Mouse (Mus musculus): ENCODE data around the gene Cldn3. TPM values are rescaled to one million over a fixed set of nuclear protein-coding genes. Genes with fewer than 3 reads are reported as not detected.

Cldn3 gene
- polyA plus RNA-seq, 1 experiment from 2014 or later = 5.9 TPM

DNA sequence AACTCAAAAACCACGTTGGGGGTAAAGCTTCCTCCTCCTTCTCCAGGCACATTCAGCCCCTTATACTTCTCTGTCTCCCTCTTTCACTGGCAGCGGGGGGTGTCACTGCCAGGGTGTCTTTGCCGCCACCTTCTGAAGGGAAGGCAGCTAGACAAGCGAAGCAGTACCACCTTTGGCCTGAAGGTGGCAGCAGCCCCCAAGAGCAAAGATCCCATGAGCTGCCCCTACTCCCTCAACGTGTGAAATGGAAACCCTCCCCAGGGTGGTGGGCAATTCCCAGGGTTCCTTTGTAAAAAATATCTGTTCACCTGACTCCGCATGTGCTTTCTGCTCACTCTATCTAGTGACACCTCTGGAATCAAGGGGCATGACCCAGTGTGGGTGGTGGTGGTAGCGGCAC is 29.5 kb downstream of the Cldn3 start:
- H3K4me2 ChIP-seq (ENCODE audit: low read length) = no peak overlapping the region
- WGBS = 15% methylated on average over 7 of the region's 7 CpGs
- H3K27me3 ChIP-seq (replicated peaks; ENCODE audit: control insufficient read depth, insufficient read depth, low read length) = no peaks in the 10 kb centered on the region
- ATAC-seq (peak; percentile 60), DNase-seq (ENCODE audit: low spot score) (peak; percentile 84)
- no peak overlapping the region for H3K27ac ChIP-seq (ENCODE audit: low read depth, low read length)
- no peak overlapping the region for H3K4me3 ChIP-seq (ENCODE audit: low read depth, low read length)
- no peaks in the 10 kb centered on the region; the same call in 1 of the 2 replicates for H3K4me1 ChIP-seq (ENCODE audit: control insufficient read depth, insufficient read depth, low read length)
- no peaks in the 10 kb centered on the region for H3K9me3 ChIP-seq (replicated peaks; ENCODE audit: control insufficient read depth, low read length)
- no peak overlapping the region for H3K9ac ChIP-seq (ENCODE audit: low read length)
- H3K36me3 ChIP-seq (ENCODE audit: control insufficient read depth, insufficient read depth, low read length) = no peaks in the 10 kb centered on the region

DNA sequence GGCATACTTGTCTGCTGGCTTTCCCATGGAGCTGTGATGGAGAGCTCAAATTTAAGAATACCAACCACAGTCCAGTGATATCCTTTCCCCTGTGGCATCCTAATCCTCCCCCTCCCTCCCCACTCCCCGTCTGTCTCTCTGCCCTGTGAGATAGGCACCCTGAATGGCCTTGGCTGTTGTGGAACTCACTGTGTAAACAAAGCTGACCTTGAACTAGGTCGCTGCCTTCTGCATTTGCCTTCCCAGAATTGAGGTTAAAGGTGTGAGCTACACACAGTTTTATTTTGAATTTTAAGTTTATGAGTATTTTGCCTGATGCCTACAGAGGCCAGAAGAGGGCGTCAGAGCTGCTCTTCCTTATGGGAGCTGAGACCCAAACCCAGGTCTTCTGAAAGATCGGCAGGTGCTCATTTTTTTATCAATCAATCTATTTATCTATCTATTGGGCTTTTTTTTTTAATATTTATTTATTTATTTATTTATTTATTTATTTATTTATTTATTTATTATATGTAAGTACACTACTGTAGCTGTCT is 30.3 kb downstream of the Cldn3 start:
- WGBS = 61% methylated on average over 4 of the region's 4 CpGs
- no peaks in the 10 kb centered on the region for H3K36me3 ChIP-seq (ENCODE audit: control insufficient read depth, insufficient read depth, low read length)
- no peaks in the 10 kb centered on the region for H3K27me3 ChIP-seq (replicated peaks; ENCODE audit: control insufficient read depth, insufficient read depth, low read length)
- H3K27ac ChIP-seq (ENCODE audit: low read depth, low read length) = no peak overlapping the region
- no peaks in the 10 kb centered on the region for H3K4me1 ChIP-seq (ENCODE audit: control insufficient read depth, insufficient read depth, low read length)
- no peak overlapping the region for H3K9ac ChIP-seq (ENCODE audit: low read length)
- H3K4me3 ChIP-seq (ENCODE audit: low read depth, low read length) = no peak overlapping the region
- no peak for ATAC-seq
- H3K4me2 ChIP-seq (ENCODE audit: low read length) = no peak overlapping the region
- H3K9me3 ChIP-seq (replicated peaks; ENCODE audit: control insufficient read depth, low read length) = no peaks in the 10 kb centered on the region
- no peak for DNase-seq (ENCODE audit: low spot score)

DNA sequence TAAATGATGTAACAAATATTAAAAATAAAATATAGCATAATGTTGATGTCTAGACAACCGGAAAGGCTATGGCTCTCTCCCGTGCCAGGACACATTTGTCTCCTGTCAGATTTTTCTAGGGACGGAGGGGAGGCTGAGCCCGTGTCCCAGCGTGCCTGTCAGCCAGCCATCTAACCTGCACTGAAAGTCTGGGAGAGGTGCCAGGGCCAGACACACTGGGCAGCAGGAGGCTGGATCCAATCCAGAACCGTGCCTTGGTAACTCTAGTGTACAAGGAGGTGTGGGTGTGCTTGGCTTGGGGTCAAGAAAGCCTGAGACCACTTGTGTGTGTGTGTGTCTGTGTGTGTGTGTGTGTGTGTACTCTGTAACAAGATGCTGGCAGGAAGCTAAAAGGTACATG is 35.8 kb downstream of the Cldn3 start:
- WGBS = 26% methylated on average over 6 of the region's 6 CpGs
- peak; percentile 54 for ATAC-seq
- no peak overlapping the region; the same call in 1 of the 2 replicates for H3K27ac ChIP-seq (ENCODE audit: low read depth, low read length)

DNA sequence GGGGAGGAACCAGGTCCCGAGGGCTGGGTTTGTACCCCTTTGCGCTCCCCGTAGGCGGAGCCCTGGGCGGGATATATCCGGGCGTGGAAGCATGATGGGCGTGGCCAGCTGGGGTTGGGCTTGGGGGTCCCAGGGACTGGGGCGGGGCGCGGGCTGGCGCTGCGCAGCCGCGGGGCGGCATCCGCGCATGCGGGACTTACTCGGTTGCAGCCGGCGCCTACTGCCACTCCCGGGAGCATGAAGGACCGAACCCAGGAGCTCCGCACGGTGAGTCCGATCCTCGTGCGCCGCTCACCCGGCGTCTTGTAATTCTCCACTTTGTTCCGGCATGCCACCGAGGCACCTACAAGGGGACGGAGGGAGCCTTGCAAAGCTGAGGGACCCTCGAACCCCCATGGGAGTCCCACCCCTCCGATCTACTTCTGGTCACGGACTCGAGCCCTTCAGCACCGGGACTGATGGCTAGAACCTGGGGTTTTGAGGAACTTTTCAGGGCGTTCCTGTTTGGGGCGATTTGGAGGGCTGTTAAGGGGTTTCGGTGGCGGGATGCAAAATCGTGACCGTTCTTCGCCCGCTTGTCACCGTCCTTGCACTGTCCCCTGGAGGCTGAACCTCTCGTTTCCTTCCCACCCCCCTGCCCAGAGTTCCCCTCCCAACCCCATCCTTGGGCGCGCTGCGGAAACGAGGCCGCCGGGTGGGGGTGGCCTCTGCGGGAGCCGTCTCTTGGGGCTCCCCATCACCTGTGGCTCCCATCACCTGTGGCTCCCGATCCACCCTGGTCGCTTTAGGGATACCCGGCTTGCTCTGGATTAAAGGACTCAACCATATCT is 37.5 kb downstream of the Cldn3 start, which contains the start of gene Stx1a:
TSS of gene Stx1a (plus strand) at position 139 of the 830 bp plus-strand sequence.
- peak within 1 kb of the TSS; percentile 64 for H3K4me3 ChIP-seq (ENCODE audit: low read depth, low read length)
- WGBS = under 1% methylated on average over 59 of the region's 61 CpGs
- peak; percentile 96 for ATAC-seq
- H3K4me1 ChIP-seq (ENCODE audit: control insufficient read depth, insufficient read depth, low read length) = peaks cover 5% of the 10 kb centered on the region
- peak within 1 kb of the TSS; percentile 93 for H3K4me2 ChIP-seq (ENCODE audit: low read length)
- H3K27me3 ChIP-seq (replicated peaks; ENCODE audit: control insufficient read depth, insufficient read depth, low read length) = no peaks in the 10 kb centered on the region
- no peak within 1 kb of the TSS; the same call in 1 of the 2 replicates for H3K27ac ChIP-seq (ENCODE audit: low read depth, low read length)
- peak within 1 kb of the TSS; percentile 79 for H3K9ac ChIP-seq (ENCODE audit: low read length)
- H3K36me3 ChIP-seq (ENCODE audit: control insufficient read depth, insufficient read depth, low read length) = no peaks in the 10 kb centered on the region
- H3K9me3 ChIP-seq (replicated peaks; ENCODE audit: control insufficient read depth, low read length) = no peaks in the 10 kb centered on the region
- peak; percentile 96 for DNase-seq (ENCODE audit: low spot score)

More for the DNA sequence above, 35.8 kb downstream of the Cldn3 start:
- H3K9ac ChIP-seq (ENCODE audit: low read length) = no peak overlapping the region
- peaks cover 5% of the 10 kb centered on the region for H3K4me1 ChIP-seq (ENCODE audit: control insufficient read depth, insufficient read depth, low read length)
- H3K9me3 ChIP-seq (replicated peaks; ENCODE audit: control insufficient read depth, low read length) = no peaks in the 10 kb centered on the region
- H3K4me3 ChIP-seq (ENCODE audit: low read depth, low read length) = no peak overlapping the region
- no peak overlapping the region for H3K4me2 ChIP-seq (ENCODE audit: low read length)
- DNase-seq (ENCODE audit: low spot score) = peak; percentile 90
- H3K36me3 ChIP-seq (ENCODE audit: control insufficient read depth, insufficient read depth, low read length) = no peaks in the 10 kb centered on the region
- no peaks in the 10 kb centered on the region for H3K27me3 ChIP-seq (replicated peaks; ENCODE audit: control insufficient read depth, insufficient read depth, low read length)

DNA sequence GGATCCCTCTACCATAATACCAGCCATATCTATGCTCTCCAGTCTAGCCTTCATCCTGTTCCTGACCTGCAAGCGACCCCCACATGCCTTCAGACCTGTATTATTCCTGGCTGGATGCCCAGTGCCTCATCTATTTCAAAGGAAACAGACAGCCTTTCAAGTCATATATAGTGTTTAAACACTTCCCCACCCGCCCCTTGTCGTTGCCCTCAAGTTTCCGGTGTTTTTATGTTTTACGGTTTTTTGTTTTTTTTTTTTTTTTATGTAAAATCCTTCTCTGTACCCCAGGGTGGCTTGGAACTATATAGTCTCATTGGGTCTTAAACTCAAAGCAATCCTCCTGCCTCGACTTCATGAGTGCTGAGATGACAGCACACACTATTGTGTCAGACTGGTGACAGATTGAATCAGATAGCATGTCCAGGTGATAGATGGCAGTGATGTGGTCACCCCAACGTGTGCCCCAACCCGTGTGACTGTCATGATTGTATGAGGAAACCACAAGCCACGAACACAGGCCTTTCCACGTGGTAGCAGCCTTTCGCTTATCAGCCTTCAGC is 38.7 kb downstream of the Cldn3 start:
- peak overlapping the region; percentile 93; the same call in 1 of the 2 replicates for H3K4me2 ChIP-seq (ENCODE audit: low read length)
- H3K27ac ChIP-seq (ENCODE audit: low read depth, low read length) = no peak overlapping the region
- H3K4me3 ChIP-seq (ENCODE audit: low read depth, low read length) = 0 out of 2 replicates have a peak overlapping the region, but pooled peaks have one; percentile 64
- H3K36me3 ChIP-seq (ENCODE audit: control insufficient read depth, insufficient read depth, low read length) = no peaks in the 10 kb centered on the region
- no peaks in the 10 kb centered on the region for H3K9me3 ChIP-seq (replicated peaks; ENCODE audit: control insufficient read depth, low read length)
- no peaks in the 10 kb centered on the region for H3K27me3 ChIP-seq (replicated peaks; ENCODE audit: control insufficient read depth, insufficient read depth, low read length)
- peak overlapping the region; percentile 79 for H3K9ac ChIP-seq (ENCODE audit: low read length)
- peaks cover 5% of the 10 kb centered on the region for H3K4me1 ChIP-seq (ENCODE audit: control insufficient read depth, insufficient read depth, low read length)
- WGBS = 77% methylated on average over 11 of the region's 11 CpGs
- ATAC-seq (no peak), DNase-seq (ENCODE audit: low spot score) (no peak)

DNA sequence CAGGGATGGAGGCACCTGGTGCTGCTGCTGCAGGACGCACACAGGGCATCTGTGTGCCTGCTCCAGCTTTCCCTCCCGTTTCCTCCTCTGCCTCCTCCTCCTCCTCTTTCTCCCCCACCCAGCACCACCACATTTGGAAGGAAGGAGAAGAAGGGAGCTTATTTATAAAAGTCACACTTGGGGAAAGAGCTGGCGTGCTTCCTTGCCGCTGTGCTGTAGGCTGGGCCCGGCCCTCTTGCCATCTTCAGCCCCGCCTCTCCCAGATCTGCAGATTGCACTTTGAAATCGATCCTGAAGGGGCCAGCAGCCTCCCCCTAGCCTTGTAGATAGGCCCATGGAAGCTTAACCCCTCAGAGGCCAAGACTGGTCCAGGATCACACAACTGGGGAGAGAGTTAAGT is 39.9 kb downstream of the Cldn3 start:
- no peaks in the 10 kb centered on the region for H3K27me3 ChIP-seq (replicated peaks; ENCODE audit: control insufficient read depth, insufficient read depth, low read length)
- no peak for ATAC-seq
- no peak for DNase-seq (ENCODE audit: low spot score)
- H3K27ac ChIP-seq (ENCODE audit: low read depth, low read length) = no peak overlapping the region
- no peaks in the 10 kb centered on the region for H3K36me3 ChIP-seq (ENCODE audit: control insufficient read depth, insufficient read depth, low read length)
- no peak overlapping the region for H3K9ac ChIP-seq (ENCODE audit: low read length)
- 38% methylated on average over 7 of the region's 7 CpGs for WGBS
- no peak overlapping the region for H3K4me2 ChIP-seq (ENCODE audit: low read length)
- H3K4me3 ChIP-seq (ENCODE audit: low read depth, low read length) = no peak overlapping the region
- H3K9me3 ChIP-seq (replicated peaks; ENCODE audit: control insufficient read depth, low read length) = no peaks in the 10 kb centered on the region
- peaks cover 5% of the 10 kb centered on the region for H3K4me1 ChIP-seq (ENCODE audit: control insufficient read depth, insufficient read depth, low read length)

DNA sequence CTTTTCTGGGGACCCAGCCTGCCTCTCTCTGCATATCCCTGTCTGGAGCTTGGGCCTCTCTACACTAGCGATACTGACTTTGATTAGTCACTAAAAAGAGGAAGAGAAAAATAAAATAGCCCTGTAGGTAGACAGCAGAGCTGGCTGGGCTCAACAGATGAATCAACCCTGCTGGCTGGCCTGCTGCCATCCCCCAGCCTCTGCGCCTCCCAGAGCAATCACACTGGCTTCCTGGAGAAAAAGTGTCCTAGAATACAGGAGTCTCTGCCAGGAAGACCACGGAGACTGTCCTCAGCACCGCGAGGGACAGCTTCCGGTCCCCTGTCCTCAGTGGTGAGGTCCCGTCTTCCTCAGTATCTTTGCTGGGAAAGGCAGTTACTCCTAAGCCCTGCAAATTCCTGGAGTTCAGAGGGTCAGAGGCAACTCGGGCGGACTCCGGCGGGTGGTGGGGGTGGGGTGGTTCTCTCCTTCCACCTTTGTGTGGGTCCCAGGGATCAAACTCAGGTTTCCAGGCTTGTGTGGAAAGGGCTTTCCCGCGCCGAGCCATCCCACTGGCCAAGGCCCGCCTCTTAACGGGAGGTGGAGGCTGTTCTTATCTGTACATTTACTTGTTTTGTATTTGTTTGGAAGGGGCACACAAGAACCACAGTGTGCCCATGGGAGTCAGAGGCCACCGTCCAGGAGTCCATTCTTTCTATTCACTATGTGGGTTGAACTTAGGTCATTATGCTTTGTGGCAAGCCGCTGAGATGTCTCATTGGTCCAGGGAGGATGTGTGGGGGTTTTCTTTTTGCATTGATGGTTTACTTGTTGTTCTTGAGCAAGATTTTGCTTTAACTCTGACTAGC is 43.2 kb downstream of the Cldn3 start:
- 53% methylated on average over 18 of the region's 18 CpGs for WGBS
- no peak for DNase-seq (ENCODE audit: low spot score)

DNA sequence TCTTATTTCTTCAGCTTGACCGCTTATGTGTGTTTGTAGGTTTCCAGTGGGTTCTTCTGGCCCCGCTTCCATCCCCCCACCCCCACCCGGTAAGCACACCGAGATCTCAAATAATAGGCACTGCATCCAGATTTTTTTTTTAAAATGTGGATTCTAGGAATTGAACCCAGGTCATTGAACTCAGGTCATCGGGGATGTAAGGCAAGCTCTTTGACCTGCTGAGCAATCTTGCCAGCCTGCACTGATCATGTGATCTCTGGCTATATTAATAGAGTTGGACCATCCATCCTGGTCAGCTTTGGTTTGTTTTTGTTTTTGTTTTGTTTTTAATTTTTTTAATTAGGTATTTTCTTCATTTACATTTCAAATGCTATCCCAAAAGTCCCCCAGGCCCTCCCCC is 46.6 kb downstream of the Cldn3 start:
- H3K4me1 ChIP-seq (ENCODE audit: control insufficient read depth, insufficient read depth, low read length) = no peaks in the 10 kb centered on the region
- ATAC-seq = no peak
- 96% methylated on average over 5 of the region's 5 CpGs for WGBS
- H3K9me3 ChIP-seq (replicated peaks; ENCODE audit: control insufficient read depth, low read length) = no peaks in the 10 kb centered on the region; the same call in 1 of the 2 replicates
- no peaks in the 10 kb centered on the region for H3K27me3 ChIP-seq (replicated peaks; ENCODE audit: control insufficient read depth, insufficient read depth, low read length)
- H3K4me3 ChIP-seq (ENCODE audit: low read depth, low read length) = no peak overlapping the region
- no peak overlapping the region for H3K27ac ChIP-seq (ENCODE audit: low read depth, low read length)
- H3K9ac ChIP-seq (ENCODE audit: low read length) = no peak overlapping the region
- no peak overlapping the region for H3K4me2 ChIP-seq (ENCODE audit: low read length)
- H3K36me3 ChIP-seq (ENCODE audit: control insufficient read depth, insufficient read depth, low read length) = no peaks in the 10 kb centered on the region
- DNase-seq (ENCODE audit: low spot score) = no peak

More for the DNA sequence above, 43.2 kb downstream of the Cldn3 start:
- Histone ChIP-seq H3K4me1 (ENCODE audit: control insufficient read depth, insufficient read depth, low read length) (peaks cover under 1% of the 10 kb centered on the region; the same call in 1 of the 2 replicates), H3K36me3 (ENCODE audit: control insufficient read depth, insufficient read depth, low read length) (no peaks in the 10 kb centered on the region), H3K9me3 (replicated peaks; ENCODE audit: control insufficient read depth, low read length) (no peaks in the 10 kb centered on the region), H3K9ac (ENCODE audit: low read length) (no peak overlapping the region), H3K27ac (ENCODE audit: low read depth, low read length) (no peak overlapping the region), H3K4me3 (ENCODE audit: low read depth, low read length) (no peak overlapping the region), H3K27me3 (replicated peaks; ENCODE audit: control insufficient read depth, insufficient read depth, low read length) (no peaks in the 10 kb centered on the region), H3K4me2 (ENCODE audit: low read length) (no peak overlapping the region)
- no peak for ATAC-seq

All from forebrain, embryonic 14.5 days (tissue).